Mouse (Mus musculus): Measurements from ENCODE around the gene Amt.

- TF ChIP-seq CTCF (IDR thresholded peaks at IDR 0.05; ENCODE audit: low read depth) (no peak), EP300 (IDR thresholded peaks at IDR 0.05; ENCODE audit: low read depth) (no peak)
Observed at GRCm38 (mm10) chr9:108267691-108268090, 29.0 kb upstream of the Amt start.
